Mouse (Mus musculus): ENCODE data around the gene Hs3st4. TPM values are rescaled to one million over a fixed set of nuclear protein-coding genes. Genes with fewer than 3 reads are reported as not detected.

The Hs3st4 gene
- polyA plus RNA-seq (2012; rRNA removed), result 0.01 and 0.03 TPM in 2 replicates

DNA sequence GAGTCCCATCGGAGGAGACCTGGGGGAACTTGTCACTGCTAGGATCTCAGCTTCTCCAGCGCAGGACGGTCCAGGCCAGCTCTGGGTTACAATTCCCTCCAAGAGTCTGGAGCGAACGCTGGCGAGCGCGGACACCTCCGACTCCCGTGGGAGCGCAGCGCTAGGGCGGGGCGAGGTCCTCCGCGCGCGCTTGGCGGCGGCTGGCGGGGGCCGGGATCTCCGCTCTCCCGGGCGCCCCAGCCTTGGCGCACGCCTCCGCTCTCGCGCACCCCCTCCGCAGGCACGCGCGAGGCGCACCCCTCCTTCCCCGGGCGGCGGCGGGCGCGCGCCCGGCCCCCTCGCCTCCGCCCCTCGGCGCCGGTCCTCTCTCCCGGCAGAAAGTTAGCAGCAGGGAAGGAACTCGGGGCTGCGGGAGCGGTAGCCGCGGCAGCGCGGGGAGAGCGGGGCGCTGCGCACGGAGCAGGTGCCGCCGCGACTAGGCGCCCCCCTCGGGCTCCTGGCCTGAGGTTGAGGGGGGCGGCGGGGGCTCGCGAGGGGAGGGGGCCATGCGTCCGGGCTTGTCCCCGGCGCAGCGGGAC lies at the start of gene Hs3st4:
TSS of gene Hs3st4 (plus strand) at position 409 of the 578 bp plus-strand sequence.
- no peak for DNase-seq (ENCODE audit: low spot score)

GRCm38 (mm10) chr7:123946836-123947235 lies 35.8 kb upstream of the Hs3st4 start:
- DNase-seq (ENCODE audit: low spot score), result no peak

DNA sequence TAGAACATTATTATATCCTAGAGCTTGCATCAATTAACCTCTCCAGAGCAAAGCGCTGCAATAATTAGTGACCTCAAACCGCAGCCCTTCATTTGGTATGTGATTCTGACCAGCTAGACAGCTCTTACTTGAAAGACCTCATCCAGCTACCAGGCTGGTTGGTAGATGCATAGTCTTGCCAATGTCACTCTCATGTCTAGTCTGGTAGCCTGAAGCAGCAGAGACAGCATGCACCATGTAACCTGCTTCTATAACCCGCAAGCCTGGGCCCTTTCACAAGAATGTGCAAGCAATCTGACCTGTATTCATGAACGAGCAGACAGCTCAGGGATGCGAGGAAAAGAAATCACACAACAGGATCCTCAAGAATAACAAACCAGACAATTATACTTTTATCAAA lies 19.6 kb upstream of the Hs3st4 start:
- DNase-seq (ENCODE audit: low spot score), result no peak

DNA sequence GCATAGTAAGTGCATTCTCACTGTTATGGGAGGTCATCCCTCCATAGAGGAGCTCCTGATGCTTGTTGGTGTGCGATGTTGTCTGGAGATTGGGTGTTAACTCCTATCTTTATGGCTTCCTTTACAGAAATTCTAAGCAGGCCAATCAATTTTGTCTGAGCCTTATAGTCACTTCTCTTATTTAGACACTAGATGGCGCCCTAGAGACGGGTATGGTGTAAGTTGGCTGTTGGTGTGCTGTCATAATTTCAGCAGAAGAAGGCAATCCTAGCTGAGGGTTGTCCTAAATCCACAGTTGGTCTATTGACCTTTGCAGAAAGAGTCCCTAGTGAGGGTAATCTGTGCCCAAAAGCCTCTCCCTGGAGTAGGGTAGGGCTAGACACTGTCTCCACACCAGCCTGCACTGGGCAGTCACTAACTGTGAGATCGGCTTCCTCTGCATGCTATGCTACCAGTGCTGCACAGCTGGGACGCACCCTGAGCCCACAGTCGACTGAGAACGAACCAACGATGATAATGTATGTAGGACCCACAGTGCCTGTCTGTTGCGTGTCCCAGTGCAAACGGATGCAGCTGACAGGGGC lies 18.0 kb upstream of the Hs3st4 start:
- no peak for DNase-seq (ENCODE audit: low spot score)

DNA sequence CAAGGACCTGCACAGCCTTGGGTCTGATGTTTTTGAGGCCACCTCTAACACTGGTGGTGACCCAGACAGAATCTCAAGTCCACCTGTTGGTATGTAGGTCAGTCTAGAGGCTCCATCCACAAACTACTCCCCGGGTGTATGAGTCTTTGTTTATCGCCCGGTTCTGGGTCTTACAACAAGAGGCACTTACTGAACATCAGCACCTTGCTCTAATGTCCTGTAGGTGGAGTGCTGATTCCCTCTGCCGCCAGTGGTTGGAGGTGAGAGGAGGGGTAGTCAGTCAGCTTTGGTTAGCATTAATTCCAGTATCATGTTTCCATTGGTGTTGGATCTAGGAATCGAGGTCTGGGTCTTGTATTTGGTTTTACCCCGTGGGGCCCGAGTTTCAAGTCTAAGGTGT lies 17.2 kb upstream of the Hs3st4 start:
- DNase-seq (ENCODE audit: low spot score), result no peak

- no peak for DNase-seq (ENCODE audit: low spot score)
Observed at GRCm38 (mm10) chr7:123975441-123975840, 7.2 kb upstream of the Hs3st4 start.

DNA sequence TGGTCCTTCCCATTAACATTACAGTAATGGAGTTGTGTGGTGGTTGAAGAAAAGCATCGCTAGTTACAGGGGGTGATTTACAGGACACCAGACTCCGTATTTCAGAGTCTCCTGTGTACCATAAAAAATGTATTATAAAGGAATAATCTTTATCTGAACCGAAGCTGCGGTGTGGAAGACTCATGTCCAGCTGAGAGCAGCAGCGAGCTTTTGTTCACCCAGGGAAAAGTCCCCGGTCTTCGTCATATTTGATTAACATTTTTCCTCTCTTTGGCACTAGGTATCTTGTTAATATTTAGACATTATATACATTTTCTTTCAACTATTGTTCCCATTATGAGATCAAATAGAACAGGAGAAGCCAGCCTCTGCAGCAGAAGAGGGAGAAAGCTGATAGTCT lies 1.2 kb upstream of the Hs3st4 start:
- DNase-seq (ENCODE audit: low spot score), result no peak

- DNase-seq (ENCODE audit: low spot score), result no peak
Observed at GRCm38 (mm10) chr7:123982010-123982409, 659 bp upstream of the Hs3st4 start.

DNA sequence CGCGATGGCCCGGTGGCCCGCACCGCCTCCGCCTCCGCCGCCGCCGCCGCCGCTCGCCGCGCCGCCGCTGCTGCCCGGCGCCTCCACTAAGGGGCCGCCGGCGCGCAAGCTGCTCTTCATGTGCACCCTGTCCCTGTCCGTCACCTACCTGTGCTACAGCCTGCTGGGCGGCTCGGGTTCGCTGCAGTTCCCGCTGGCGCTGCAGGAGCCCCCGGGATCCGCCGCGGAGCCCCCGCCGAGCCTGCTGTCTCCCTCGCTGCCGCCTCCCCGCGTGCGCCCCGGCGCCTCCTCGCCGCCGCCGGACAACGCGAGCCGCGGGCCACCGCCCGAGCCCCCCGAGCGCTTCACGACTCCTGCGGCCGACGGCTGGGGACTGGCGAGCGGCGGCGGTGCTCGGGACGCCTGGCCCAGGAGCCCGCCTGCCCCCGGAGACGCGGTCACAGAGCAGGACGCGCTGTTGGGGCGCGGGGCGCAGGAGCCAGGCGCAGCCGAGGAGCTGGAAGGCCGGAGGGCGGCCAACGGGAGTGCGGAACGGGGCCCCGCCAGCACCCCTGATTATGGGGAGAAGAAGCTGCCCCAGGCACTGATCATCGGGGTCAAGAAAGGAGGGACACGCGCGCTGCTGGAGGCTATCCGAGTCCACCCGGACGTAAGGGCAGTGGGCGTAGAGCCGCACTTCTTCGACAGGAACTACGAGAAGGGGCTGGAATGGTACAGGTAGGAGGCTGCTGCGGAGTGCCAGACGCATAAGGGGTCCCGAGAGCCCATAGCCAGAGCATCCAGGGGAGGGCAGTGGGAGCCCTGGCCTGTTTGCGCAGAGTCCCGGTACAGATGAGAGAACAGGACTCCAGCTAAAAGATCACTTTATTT lies 743 bp downstream of the Hs3st4 start:
- DNase-seq (ENCODE audit: low spot score), result no peak

- no peak for DNase-seq (ENCODE audit: low spot score)
Observed at GRCm38 (mm10) chr7:123992121-123992520, 9.5 kb downstream of the Hs3st4 start.

- DNase-seq (ENCODE audit: low spot score), result no peak
Observed at GRCm38 (mm10) chr7:123997266-123997665, 14.6 kb downstream of the Hs3st4 start.

DNA sequence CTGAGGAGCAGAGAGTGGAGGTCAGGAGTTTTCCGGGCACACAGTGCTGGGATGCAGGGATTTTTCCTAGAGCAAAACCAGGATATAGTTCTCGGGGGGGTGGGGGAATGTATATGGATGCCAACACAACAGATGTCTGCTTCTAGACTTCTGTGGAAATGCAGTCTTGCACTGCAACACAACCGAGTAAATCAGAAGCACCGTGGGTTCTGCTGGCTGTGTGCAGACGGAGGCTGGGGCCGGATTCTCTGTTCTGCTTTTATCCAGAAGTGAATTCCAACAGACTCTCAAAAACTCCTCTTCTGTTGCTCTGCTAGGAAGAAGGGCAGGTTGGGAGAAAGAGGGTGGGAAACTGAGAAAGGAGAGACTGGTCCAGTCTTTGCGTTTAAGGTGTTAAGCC lies 15.9 kb downstream of the Hs3st4 start:
- DNase-seq (ENCODE audit: low spot score), result no peak

DNA sequence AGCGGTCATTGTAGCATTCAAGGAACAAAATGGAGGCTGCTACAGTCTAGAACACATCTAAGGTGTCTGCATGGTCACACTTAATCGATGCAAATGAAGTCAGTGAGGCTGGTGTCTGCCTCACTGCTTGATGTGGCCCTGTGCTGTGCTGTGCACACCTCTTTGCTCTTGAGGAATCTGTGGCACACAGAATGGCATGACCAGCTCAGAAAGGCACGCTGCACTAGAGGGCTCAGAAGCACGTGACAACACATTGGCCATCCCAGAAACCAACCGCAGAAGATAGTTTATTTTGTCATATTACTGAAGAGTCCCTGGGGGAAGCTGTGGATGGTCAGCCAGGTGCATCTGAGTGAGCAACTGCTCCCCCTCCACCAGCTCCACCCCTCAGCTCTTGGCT lies 44.2 kb downstream of the Hs3st4 start:
- DNase-seq (ENCODE audit: low spot score), result no peak

DNA sequence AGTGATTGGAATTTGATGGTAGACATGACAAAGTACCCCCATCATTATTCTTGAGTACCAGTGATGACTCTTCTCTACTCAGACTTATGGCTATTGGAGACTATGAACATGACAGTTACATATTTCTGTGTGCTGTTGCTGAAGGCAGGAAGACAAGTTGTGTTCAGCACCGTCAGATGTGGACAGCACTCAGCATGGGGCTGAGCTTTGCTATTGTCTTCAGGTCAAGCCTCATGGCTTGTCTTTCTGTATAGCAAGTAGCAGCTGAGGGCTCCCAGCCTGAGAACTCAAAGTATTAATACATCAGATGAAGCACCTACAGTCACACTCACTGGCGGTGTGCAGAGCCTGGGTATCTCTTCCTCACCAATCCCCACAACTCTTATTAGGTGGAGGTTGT lies 49.6 kb downstream of the Hs3st4 start:
- DNase-seq (ENCODE audit: low spot score), result no peak

GRCm38 (mm10) chr7:124033332-124033731 lies 50.7 kb downstream of the Hs3st4 start:
- DNase-seq (ENCODE audit: low spot score), result no peak

- no peak for DNase-seq (ENCODE audit: low spot score)
Observed at GRCm38 (mm10) chr7:124037281-124037700, 54.6 kb downstream of the Hs3st4 start.

- no peak for DNase-seq (ENCODE audit: low spot score)
Observed at GRCm38 (mm10) chr7:124039142-124039541, 56.5 kb downstream of the Hs3st4 start.

DNA sequence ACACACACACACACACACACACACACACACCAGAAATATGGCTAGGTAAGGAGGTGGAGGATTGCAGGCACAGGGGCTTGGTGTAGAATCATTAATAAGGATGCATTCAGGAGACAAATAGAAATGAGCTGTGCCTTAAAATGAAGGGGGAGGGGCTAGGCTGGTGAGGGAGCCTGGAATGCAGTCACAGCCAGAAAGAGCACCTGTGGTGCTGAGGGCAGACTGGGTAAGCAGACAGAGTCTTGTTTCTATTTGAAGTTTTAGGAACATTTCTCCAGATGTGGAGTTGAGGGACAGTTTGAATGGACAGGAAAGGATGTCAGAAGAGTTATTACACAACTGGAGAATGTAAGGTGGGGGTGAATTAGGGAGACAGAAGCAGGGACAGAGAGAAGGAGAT lies 64.7 kb downstream of the Hs3st4 start:
- no peak for DNase-seq (ENCODE audit: low spot score)

GRCm38 (mm10) chr7:124048971-124049370 lies 66.3 kb downstream of the Hs3st4 start:
- DNase-seq (ENCODE audit: low spot score), result no peak

DNA sequence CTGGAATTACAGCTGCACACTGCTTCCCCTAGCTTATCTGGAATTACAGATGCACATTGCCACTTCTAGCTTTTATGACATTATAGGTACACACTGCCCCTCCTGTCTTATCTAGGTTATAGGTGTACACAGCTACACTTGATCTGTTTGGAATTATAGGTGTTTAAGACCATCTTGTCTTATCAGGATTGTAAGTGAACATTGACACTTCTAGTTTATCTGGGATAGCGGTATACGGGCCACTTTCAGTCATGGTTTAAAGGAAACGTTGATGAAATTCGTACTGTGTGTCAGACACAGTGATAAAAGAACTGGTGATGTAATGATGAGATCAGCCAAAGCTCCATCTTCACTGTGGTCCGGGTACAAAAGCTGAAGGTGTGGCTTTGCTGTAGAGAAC lies 67.8 kb downstream of the Hs3st4 start:
- DNase-seq (ENCODE audit: low spot score), result no peak

GRCm38 (mm10) chr7:124083741-124084140 lies 101.1 kb downstream of the Hs3st4 start:
- no peak for DNase-seq (ENCODE audit: low spot score)

- DNase-seq (ENCODE audit: low spot score), result no peak
Observed at GRCm38 (mm10) chr7:124129019-124129418, 146.3 kb downstream of the Hs3st4 start.

DNA sequence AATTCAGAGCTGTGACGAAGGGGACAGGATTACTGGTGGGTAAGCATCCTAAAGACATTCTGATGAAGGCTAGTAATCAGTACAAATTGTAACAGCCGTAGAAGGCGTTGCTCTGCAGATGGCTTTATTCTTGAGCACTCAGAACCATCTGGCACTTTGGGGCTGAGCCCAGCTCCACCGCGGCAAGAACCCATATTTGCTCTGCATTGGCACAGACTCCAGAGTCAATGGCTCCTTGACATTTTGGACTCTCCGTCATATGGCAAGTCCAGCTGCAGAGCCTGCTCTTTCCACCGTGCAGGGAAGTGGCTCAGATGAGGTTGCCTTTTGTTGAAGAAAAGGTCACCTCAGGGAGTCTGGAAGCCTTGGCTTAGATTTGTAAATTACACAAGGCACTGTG lies 148.6 kb downstream of the Hs3st4 start:
- no peak for DNase-seq (ENCODE audit: low spot score)
